Mouse (Mus musculus) right cerebral cortex, postnatal 25 days (tissue): ENCODE data around the gene Six4.
"Not testable (repeated sequence)": the region's sequence is repeated elsewhere in the genome, so short reads cannot be mapped to it uniquely, and the experiment has no call there.

Experiments
- DNase-seq: peaks from one replicate; pipeline ENCODE4 v3.0.0; 2022

Six4 gene

DNA sequence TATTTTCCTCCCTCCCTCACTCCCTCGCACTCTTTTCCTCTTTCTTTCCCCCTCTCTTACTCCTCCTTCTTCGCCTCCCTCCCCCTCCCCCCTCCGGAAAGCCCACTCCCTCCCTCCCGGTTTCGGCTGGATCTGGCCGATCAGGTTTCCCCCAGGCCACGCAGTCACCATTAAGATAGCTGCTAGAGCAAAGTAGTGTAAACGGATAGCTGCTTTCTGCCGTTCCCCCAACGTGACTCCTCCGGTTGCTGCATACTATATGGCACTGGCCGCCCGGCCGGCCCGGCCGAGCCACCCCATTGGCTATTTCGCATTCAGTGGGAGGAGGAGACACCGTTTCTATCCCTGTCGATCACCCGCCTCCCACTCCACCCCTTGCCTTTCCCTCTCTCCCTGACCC, at the start of gene Six4:
TSS of gene Six4 (minus strand) at position 261 of the 400 bp plus-strand sequence.
- peak; percentile 36 for DNase-seq

DNA sequence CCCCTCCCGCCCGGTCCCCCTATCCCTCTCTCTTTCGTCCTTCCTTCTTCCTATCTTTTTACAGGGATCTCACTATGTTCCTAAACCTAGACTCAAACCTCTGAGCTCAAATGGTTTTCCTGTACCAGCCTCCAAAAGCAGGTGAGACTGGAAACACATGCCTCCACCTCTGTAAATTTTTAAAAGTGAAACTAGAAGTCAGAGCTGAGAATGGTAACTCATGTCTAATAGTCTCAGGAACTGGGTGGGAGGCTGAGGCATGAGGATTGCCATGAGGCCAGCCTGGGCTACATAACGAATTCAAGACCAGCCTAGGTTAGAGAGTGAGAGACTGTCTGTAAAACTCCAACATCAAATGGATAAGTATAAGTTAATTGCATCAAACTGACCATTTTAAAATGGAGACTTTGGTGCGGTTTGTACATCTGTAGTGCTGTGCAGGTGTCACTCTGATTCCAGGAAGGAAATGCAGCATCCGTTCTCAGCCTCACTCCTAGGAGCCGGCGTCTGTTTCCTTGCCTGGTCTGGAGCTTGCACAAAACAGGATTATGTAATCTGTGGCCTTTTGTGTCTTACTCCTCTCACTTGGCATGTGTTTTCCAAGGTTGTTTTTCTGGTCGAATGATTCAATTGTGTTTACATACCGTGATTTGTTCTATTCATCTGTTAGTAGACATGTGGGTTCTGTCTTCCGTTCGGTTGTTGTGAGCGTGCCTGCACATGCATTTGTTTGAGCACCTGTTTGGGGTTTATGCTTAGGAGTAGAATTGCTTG, 49.3 kb upstream of the Six4 start:
- DNase-seq, result no peak

DNA sequence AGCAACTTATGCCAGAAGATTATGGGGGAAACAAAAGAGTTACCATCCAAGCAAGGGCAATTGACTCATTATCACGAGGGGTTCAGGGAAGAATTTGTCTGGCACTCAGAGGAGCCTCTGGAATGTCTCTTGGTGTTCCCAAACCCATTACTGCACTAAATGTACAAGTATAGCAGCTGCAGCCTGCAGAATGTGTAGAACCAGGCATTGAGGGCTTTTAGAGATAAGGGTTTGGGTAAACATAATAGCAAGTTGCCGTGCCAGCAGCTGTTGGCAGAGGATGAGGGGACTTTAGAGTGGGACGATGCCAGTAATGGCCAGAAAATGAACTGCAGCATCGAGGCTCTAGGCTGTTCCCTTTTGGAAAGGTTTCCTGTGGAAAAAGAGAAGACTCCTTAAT, 47.1 kb upstream of the Six4 start:
- DNase-seq, result no peak

DNA sequence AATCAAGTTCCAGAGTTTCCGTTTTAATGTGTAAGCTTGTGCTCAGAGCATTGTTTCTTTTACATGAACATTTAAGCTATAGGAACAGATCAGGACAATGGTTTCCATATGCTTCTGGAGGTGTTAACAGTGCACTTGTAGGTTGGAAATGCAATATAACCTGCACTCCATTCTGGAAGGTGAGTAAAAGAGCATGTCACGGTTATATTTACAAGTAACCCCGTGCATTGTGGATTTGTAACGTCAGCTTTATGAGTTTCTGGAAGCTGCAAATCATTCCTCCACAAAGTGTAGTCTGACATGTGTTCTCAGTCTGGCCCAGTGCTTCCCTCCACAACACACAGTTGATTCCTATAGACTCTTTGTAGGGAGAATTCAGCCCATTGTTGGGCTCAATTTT, 40.9 kb upstream of the Six4 start:
- no peak for DNase-seq

DNA sequence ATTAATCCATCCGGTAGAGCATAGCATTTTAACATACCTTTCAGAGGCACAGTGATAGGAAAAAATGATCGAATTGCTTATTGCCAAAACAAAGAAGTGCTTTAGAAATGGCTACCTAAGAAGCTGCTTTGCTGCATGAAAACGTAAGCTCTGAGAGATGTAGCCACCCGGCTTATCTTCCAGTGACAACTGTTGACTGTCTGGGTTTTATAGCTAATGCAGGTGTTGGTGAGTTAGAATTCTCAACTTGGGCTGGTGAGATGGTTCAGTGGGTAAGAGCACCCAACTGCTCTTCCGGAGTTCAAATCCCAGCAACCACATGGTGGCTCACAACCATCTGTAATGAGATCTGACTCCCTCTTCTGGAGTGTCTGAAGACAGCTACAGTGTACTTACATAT, 37.8 kb upstream of the Six4 start:
- not testable (repeated sequence) for DNase-seq

DNA sequence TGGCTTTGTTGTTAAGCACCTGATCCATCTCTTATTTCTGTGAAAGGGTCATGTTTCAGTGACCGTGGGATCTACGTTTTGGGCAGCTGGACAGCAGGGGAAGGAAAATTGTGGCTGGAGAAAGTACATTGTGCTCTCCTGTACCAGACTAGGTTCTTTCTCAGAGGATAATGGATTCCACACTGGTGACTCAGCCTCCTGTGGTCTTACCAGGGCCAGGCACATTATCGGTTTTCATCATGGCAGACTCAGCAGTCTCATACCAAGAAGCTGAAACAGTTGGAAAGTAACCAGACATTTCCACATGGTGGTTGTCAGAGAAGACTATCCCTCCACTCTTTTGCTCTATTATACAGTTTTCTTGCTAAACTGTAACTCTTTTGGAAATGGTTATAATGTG, 34.0 kb upstream of the Six4 start:
- DNase-seq, result no peak

DNA sequence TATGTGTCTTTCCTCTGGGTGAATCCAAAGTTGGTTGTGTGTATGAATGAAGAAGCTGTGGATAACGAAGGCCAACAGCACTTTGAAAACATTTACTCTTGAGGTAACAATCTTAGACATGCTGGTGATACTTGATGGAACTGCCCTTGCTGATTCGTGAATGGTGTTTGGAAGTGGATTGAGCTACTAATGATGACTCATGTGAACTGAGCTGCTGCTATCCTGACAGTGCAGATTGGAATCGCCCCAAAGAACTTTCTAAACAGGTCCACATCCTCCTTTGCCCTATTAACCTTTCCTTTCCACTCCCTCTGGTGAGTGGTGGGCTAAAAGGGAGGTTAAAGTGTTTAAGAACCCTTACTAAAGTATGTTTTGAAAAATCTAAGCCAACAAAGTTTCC, 27.5 kb upstream of the Six4 start:
- no peak for DNase-seq

DNA sequence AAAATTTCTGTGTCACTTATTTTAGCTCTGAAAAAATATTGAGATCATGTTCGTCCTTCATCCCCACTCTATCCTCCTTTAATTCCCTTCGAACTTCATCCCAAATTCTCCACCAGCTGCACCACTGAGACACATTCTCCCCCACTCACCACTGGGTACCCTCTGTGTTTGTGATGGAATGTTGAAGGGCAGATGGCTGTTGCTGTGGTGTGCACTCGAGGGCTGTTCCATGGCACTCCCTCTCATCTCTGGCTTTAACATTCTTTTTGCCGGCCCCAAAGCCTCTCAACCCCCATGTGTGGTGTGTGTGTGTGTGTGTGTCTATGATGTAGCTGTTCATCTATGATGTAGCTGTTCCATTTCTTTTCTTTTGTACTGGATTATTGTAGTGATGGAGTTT, 12.0 kb upstream of the Six4 start:
- DNase-seq, result no peak

DNA sequence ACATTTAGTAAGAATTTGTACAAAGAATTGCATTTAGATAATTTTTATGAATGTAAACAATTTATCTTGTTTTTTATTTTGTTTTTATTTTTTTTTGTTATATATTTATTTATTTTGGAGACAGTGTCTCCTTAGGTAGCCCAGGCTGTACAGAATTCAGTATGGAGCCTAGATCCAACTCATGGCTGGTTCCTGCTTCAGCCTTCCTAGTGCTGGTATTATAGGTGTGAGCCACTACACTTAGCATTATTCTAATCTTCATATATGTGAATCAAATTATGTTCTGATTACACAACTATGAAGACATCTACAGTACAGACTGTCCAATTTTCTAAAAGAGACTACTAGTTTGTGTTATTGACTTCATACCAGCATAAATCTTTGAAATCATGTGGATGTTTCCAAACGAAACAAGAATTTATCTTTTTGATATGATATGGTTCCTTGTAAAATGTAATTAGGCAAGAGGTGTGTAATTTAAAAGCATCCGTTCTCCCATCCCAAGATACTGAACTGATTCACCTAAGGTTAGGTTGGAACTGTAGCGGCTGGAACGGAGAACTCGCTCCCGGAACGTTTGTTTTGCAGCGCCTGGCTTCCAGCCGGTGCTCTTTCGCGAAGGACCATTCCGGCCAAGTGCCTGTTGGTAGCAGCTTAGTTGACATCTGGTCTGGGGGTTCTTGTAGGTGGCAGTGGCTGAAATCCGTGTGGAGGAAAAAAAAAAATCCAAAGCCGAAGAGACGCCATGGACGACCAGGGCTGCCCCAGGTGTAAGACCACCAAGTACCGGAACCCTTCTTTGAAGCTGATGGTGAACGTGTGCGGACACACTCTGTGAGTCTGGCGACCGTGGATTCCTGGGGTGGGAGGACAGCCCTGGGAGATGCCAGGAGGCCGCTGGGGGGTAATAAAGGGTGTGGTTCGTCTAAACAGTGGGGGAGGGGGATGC, 10.1 kb upstream of the Six4 start, which contains the start of gene Mnat1:
TSS of gene Mnat1 (plus strand) at position 625 of the 949 bp plus-strand sequence.
- peak; percentile 77 for DNase-seq

DNA sequence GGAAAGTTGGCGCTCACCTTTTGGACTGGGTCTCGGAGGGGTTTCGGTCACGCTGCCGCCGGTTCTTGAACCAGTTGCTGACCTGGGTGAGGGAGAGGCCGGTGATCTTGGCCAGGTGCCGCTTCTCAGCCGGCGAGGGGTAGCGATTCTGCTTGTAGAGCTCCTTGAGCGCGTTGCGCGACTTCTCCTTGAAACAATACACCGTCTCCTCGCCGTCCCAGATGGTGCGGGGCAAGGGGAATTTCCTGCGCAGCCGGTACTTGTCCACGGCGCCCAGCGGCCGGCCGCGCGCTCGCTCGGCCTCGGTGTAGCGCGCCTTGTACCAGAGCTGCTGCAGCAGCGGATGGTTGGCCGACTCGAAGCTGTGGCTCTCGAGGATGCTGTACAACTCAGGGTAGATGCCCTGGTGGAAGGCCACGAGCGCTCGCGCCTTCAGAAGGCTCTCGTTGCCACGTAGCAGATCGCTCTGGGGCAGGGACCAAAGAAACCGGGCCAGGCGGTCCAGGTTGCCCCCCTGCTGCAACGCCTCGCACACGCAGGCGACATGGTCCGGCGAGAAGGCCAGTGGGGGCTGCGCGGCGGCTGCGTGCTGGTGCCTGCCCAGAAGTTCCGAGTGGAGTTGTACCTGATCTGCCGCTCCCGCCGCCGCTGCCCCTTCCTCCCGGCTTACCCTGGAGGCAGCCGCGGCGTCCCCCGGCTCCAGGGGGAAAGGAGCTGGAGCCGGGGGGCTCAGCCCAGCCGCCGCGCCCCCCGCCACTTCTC, 749 bp downstream of the Six4 start:
- peak; percentile 32 for DNase-seq

DNA sequence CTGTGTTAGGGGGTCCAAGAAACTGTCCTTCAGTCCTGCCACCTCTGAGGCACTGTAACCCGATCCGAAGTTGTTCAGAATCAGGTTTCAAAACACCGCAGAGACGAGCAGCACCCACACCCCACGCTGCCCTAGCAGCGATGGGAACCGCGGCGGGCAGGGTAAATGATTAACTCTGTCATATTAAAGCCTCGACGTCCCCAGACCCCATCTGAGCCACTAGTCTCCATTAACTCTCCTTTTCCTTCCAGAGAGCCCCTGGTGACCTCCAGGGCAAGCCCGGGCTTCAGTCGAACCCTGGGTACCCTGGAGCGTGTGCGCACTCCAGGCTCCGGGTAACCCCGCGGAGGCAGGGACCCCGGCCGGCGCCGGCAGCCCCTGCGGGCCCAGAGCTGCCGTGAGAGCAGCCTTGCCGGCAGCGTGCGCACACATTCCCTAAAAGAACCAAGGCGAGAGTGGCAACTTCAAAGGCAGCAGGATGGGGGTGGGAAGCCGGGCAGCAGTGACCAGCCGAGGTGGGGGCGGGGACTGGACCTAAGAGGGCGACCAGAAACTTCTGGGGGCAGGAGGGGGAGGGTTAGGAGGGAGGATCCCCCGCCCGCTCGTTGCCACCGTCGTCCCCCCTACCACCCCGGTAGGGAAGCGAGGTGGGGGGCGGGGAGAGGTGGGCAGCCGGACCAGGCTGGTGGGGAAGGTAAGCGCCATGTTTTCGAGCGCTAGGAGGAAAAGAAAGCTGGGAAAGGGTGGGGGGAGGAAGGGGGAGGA, 1.5 kb downstream of the Six4 start:
- no peak for DNase-seq

DNA sequence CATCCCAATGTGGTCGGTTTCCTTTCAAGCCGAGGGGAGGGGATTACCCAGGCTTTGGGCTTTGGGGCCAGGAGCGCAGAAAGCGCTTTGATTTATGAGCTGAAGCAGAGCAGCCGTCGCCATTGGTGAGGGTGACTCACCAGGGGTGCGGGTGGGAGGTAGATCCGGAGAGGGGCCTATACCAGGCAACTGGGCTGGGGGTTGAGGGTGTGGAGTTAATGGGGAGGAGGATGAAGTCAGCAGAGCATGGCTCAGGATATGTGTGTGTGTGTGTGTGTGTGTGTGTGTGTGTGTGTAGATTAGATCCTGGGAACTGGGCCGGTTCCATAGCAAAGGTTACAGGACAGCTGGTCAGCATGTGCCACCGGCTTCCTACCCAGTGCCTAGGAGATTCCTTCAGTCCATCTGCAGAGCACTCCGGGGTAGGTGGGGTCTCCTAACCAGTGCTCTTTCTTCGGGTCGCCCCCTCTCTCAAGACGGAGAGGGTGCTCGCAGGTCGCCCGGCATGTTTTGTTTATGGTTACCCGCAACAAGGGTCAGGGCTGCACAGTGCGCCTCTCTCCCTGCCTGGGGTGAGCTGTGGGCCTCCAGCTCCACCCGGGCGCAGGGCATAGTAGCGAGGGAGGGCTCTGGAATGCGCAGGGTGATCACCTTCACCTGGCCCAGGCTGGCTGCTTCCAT, 2.7 kb downstream of the Six4 start:
- no peak for DNase-seq

DNA sequence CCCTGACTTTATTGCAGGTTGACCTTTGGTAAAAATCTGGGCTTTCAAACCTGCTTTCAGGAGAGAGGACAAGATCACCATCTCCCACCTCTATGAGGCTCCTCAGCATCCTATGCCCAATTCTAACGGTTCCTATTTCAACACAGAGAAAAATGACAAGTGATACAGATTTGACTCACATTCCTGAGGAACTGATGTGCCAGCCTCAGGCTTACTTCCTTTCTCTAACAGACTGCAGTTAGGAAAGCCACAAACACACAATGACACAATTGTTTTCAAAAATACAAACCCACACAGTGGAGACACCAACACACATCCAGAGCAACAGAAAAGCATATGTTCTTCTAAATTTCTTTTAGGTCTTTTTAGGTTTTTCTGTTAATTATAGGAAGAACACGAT, 5.4 kb downstream of the Six4 start:
- no peak for DNase-seq

DNA sequence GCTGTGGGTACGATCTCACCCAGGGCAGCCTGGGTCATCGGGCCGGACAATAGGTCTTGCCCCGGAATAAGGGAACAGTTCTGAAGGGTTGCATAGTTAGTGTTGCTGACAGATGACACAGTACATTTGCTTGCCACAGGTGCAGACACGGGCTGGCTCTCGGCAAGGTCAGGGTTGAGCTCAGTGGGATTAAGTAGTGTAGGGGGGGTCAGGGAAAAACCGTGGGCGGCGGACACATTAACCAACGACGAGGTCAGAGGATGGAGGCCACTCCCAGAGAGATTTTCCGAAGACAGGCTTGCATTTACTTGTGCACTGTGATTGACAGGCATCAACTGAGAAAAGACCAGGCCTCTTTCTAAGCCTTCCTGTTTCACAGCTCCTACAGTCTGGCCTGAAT, 9.5 kb downstream of the Six4 start:
- no peak for DNase-seq

DNA sequence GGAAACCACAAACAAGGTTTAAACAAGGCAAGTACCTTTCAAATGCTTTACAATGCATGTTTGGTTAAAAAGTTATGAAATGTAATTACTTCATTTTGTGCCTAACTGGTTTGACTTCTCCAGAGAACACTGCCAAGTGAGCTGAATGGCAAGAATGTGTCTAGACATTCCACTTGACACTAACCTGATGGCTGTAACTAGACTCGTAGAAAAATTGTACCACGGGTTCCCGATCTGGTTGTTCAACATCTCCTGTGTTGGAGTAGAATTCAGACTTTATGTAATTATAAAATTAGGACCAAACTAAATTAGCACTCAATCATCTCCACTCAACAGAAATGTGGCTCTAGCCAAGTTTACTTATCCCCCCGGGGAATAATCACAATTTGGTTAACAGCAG, 14.7 kb downstream of the Six4 start:
- DNase-seq, result no peak

DNA sequence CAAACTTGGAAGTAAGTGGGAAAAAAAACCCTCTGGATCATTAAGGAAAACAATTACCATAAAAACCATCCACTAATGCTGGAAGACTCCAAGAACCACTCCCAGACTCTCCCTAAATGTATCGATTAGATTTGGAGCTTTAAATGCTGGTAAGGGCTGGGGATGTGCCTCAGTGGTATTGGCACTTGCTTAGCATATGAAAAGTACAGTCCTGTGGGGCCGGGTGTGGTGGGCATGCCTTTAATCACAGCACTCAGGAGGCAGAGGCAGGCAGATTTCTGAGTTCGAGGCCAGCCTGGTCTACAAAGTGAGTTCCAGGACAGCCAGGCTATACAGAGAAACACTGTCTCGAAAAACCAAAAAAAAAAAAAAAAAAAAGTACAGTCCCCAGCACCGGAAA, 17.1 kb downstream of the Six4 start:
- DNase-seq, result not testable (repeated sequence)

DNA sequence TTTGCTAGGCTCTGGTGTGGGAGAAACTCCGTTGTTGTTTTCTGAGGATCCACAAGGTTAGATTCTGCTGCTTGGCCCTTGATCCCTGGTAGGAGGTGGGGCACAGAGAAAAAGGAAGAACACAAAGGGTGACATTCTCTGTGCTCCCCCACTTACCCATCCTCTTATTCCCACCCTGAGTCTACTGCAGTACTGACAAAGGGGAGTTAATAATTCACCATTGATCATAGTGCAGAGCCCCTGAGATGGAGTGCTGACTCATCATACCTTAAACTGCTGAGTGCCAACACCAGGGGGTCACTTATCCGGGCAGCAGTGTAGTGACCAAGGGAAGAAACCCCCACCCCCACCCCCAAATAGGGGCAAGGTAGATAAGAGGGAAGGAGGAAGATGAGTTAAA, 18.7 kb downstream of the Six4 start:
- DNase-seq, result no peak

DNA sequence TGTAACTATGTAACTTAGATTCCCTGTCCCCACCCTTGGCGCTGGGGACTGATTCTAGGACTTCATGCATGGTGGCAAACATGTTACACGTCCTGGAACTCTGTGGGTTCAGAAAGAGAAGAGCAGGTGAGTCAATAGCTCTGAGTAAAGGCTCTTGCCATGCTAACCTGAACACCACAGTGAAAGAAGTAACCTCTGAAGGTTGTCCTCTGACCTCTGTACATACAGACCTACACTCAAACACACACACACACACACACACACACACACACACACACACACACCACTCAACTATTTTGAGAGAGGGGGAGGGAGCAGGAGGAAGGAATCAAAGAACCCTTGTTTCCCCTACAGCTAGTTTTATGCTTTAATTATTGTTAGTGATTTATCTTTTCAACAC, 19.1 kb downstream of the Six4 start:
- DNase-seq, result no peak

DNA sequence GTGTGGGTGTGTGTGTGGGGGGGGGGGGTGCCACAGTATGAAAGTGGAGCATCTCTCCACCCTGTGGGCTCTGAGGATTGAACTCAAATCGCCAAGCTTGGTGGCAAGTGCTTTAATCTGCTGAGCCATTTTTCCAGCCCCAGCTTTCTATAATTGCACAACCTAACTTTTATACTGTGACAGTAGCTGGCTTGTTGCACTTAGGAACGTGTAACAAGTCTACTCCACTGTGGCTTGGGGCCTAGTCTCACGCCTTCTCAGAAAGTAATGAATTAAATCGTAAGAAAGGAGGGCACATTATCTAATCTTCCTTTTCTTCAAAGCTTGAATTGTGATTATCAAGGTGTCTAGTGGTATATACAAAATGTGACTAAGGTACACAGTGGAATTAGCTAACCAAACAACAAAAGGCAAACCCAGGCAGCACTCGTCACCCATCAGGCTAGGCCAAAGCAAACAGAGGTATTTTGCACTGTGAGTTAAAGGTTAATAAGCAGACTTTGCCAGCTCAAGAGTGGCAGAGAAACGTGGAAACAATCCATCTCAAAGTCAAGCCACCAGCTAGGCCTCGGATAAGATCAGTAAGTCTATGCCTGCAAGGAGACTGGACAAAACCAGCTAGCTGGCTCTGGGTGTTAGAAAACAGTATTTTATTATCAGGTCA, 22.5 kb downstream of the Six4 start:
- no peak for DNase-seq

DNA sequence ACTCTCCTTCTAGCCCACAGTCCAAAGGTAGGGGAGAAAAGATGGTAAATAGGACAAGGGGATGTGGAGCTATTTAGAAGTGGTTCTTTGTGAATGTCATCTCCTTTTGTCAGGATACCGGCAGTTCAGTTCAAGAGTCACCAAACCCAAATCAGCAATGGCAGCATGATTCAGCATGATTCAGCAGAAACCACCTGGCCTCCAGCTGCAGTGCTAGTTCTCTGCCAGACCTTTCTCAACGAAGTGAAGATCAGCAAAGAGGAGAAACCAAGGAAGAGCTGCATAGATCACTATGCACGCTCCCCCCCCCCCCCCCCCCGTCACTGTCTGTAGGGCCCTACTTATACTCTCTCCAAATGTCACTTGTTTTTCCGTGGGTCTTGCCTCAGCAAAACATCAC, 24.3 kb downstream of the Six4 start:
- no peak for DNase-seq

DNA sequence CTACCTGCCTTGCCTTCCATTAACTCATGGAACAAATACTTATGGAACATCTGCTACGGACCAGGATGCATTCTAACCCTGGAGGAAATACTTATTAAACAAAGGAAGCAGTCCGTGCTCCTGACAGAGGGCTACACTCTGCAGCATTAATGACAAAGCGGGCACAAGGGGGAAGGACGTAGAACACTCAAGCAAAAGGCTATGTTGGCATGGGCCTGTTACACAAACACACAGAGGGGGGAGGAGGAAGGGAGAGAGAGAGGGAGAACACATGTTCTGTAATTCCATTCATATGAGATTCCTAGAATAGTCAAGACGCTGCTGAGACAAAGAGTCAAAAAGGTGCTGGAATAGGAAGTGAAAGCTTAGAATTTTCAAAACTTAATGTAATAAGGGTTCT, 24.8 kb downstream of the Six4 start:
- DNase-seq, result no peak
